Mouse (Mus musculus) thymus, postnatal 10 days (tissue): Measurements from ENCODE around the gene Adgrd1.

Source experiments
- DNase-seq, 2 experiments: peaks; one replicate each; pipeline ENCODE4 v3.0.0; 2021; ENCODE audit warnings: low spot score in 2 of 2

The Adgrd1 gene

GRCm38 (mm10) chr5:129196971-129197519 is 100.5 kb downstream of the Adgrd1 start:
- no peak for DNase-seq

- no peak for DNase-seq
These were observed 103.6 kb downstream of the Adgrd1 start for GRCm38 (mm10) chr5:129200132-129200531.

GRCm38 (mm10) chr5:129208279-129208678 is 111.7 kb downstream of the Adgrd1 start:
- DNase-seq = no peak

- DNase-seq = no peak
These were observed 112.3 kb downstream of the Adgrd1 start for GRCm38 (mm10) chr5:129208845-129209244.

- DNase-seq = no peak
These were observed 115.0 kb downstream of the Adgrd1 start for GRCm38 (mm10) chr5:129211385-129212031.

GRCm38 (mm10) chr5:129214023-129214422 is 117.5 kb downstream of the Adgrd1 start:
- no peak for DNase-seq

- DNase-seq = no peak
These were observed 119.5 kb downstream of the Adgrd1 start for GRCm38 (mm10) chr5:129216001-129216400.

- peak in 1 of 2 experiments; percentile 5 for DNase-seq
These were observed 121.1 kb downstream of the Adgrd1 start for GRCm38 (mm10) chr5:129217481-129218221.

GRCm38 (mm10) chr5:129218222-129218505 is 121.6 kb downstream of the Adgrd1 start:
- no peak for DNase-seq

GRCm38 (mm10) chr5:129218537-129218981 is 122.0 kb downstream of the Adgrd1 start:
- DNase-seq = no peak

- DNase-seq = no peak
These were observed 122.7 kb downstream of the Adgrd1 start for GRCm38 (mm10) chr5:129219178-129219760.

- no peak for DNase-seq
These were observed 129.4 kb downstream of the Adgrd1 start for GRCm38 (mm10) chr5:129225810-129226450.

- DNase-seq = no peak
These were observed 131.6 kb downstream of the Adgrd1 start for GRCm38 (mm10) chr5:129228171-129228570.

- DNase-seq = no peak
These were observed 136.8 kb downstream of the Adgrd1 start for GRCm38 (mm10) chr5:129233301-129233700.

- DNase-seq = no peak
These were observed 137.4 kb downstream of the Adgrd1 start for GRCm38 (mm10) chr5:129233881-129234432.

- no peak for DNase-seq
These were observed 139.8 kb downstream of the Adgrd1 start for GRCm38 (mm10) chr5:129236366-129236765.

GRCm38 (mm10) chr5:129241865-129242264 is 145.3 kb downstream of the Adgrd1 start:
- DNase-seq = no peak

GRCm38 (mm10) chr5:129242265-129242664 is 145.7 kb downstream of the Adgrd1 start:
- DNase-seq = no peak

GRCm38 (mm10) chr5:129243120-129243519 is 146.6 kb downstream of the Adgrd1 start:
- DNase-seq = no peak

- no peak for DNase-seq
These were observed 147.8 kb downstream of the Adgrd1 start for GRCm38 (mm10) chr5:129244392-129244791.

GRCm38 (mm10) chr5:129249080-129249479 is 152.5 kb downstream of the Adgrd1 start:
- DNase-seq = no peak
